Mouse (Mus musculus): ENCODE data around the gene Dab1.

- TF ChIP-seq POLR2A (IDR thresholded peaks at IDR 0.05; ENCODE audit: insufficient read depth, low read depth, low read length) (no peak), CTCF (IDR thresholded peaks at IDR 0.05; ENCODE audit: insufficient read depth, low read depth, low read length) (no peak)
These were observed 894.5 kb downstream of the Dab1 start for GRCm38 (mm10) chr4:104513622-104514021.

Data from olfactory bulb, adult 2 months (tissue).